8 mouse cellular contexts compared by ENCODE assay signal in genomic region chr2:130642197-130642660, GRCm38 (mm10). TPM values are rescaled to one million over a fixed set of nuclear protein-coding genes. Genes with fewer than 3 reads are reported as not detected.
DNase-seq lines count a peak whose midpoint lies in the region; ATAC-seq and TF ChIP-seq lines count a peak whose summit lies in the region.

No protein-coding gene starts in this region.

- H3K4me1 ChIP-seq in hindbrain, postnatal 0 days (ENCODE audit: insufficient read depth, low read length), result peaks cover 11% of the 10 kb centered on the region; the same call in 1 of the 2 replicates
- H3K4me1 ChIP-seq in midbrain, embryonic 16.5 days (ENCODE audit: control insufficient read depth, insufficient read depth, low read length), result peaks cover 12% of the 10 kb centered on the region; the same call in 1 of the 2 replicates

- no peak for TF ChIP-seq CTCF in gastrocnemius, adult 2 months (IDR thresholded peaks at IDR 0.05)
- TF ChIP-seq CTCF in hindbrain, postnatal 0 days (IDR thresholded peaks at IDR 0.05; ENCODE audit: low read depth), result no peak

- intact Hi-C loops in gastrocnemius, adult 2 months (cut with DNase I), result no loop called here

- no peaks in the 10 kb centered on the region for H3K36me3 ChIP-seq in hindbrain, postnatal 0 days (ENCODE audit: insufficient read depth, low read length)
- no peaks in the 10 kb centered on the region for H3K36me3 ChIP-seq in midbrain, embryonic 16.5 days (ENCODE audit: control insufficient read depth, insufficient read depth, low read length)

- peak overlapping the region; percentile 86 for H3K27ac ChIP-seq in gastrocnemius, adult 2 months
- H3K27ac ChIP-seq in hindbrain, postnatal 0 days, result peak overlapping the region; percentile 84
- peak overlapping the region; percentile 75 for H3K27ac ChIP-seq in midbrain, embryonic 16.5 days (ENCODE audit: low read length)

- 2% methylated on average over 25 of the region's 27 CpGs for WGBS in hindbrain, postnatal 0 days
- WGBS in midbrain, embryonic 16.5 days, result 1% methylated on average over 18 of the region's 27 CpGs

- peak; percentile 76 for ATAC-seq in hindbrain, postnatal 0 days
- peak; percentile 87 for ATAC-seq in midbrain, embryonic 16.5 days

- peak overlapping the region; percentile 88 for H3K4me3 ChIP-seq in gastrocnemius, adult 2 months
- peak overlapping the region; percentile 84 for H3K4me3 ChIP-seq in hindbrain, postnatal 0 days (ENCODE audit: low read length)
- H3K4me3 ChIP-seq in midbrain, embryonic 16.5 days (ENCODE audit: low read depth, low read length), result peak overlapping the region; percentile 82

- peak overlapping the region; percentile 80 for H3K9ac ChIP-seq in hindbrain, postnatal 0 days (replicated peaks; ENCODE audit: low read length)
- H3K9ac ChIP-seq in midbrain, embryonic 16.5 days (ENCODE audit: low read depth, low read length), result peak overlapping the region; percentile 87

- H3K27me3 ChIP-seq in hindbrain, postnatal 0 days (ENCODE audit: insufficient read depth, low read length), result no peaks in the 10 kb centered on the region
- H3K27me3 ChIP-seq in midbrain, embryonic 16.5 days (ENCODE audit: control insufficient read depth, insufficient read depth, low read depth, low read length), result peaks cover 12% of the 10 kb centered on the region

- H3K4me2 ChIP-seq in hindbrain, postnatal 0 days (ENCODE audit: low read depth, low read length), result peak overlapping the region; percentile 80
- peak overlapping the region; percentile 79 for H3K4me2 ChIP-seq in midbrain, embryonic 16.5 days (ENCODE audit: low read length)

- no peaks in the 10 kb centered on the region for H3K9me3 ChIP-seq in hindbrain, postnatal 0 days (ENCODE audit: low read length)
- no peaks in the 10 kb centered on the region for H3K9me3 ChIP-seq in midbrain, embryonic 16.5 days (replicated peaks; ENCODE audit: control insufficient read depth, low read length, poor library complexity, severe bottlenecking)

- DNase-seq in gastrocnemius, adult 2 months, result no peak
- DNase-seq in gastrocnemius, postnatal 4 days (ENCODE audit: low spot score in 2 of 2), result no peak
- peak; percentile 44 for DNase-seq in thymus, postnatal 0 days (ENCODE audit: low spot score)
- DNase-seq in thymus, postnatal 36 days, result no peak
- peak; percentile 58 for DNase-seq in hindbrain, postnatal 0 days (ENCODE audit: low spot score)
- no peak for DNase-seq in c-Kit-positive CD71-positive TER-119-positive erythroid progenitor cells, embryonic 14.5 days (ENCODE audit: low spot score)
- no peak for DNase-seq in layer of hippocampus, adult 8-10 months (ENCODE audit: low spot score in 2 of 2)

RNA-seq across cellular contexts. Expression of gene Lzts3, which starts 0.4 kb away (rescaled TPM):
- 1 to 10 TPM; 2.3 to 3.3 TPM for total RNA-seq in gastrocnemius, adult 2 months (2021)
- total RNA-seq in gastrocnemius, postnatal 4 days (2021), result 1 to 10 TPM; 5.8 to 6.2 TPM
- polyA plus RNA-seq in thymus, postnatal 0 days (2015; fragmentation: Nextera tagmentation; extraction: Ambion mirVana), result 0.55 and 0.58 TPM in 2 replicates
- total RNA-seq in hindbrain, postnatal 0 days (2014; rRNA removed), result 76.8 and 81.8 TPM in 2 replicates
- 18.2 and 20.0 TPM in 2 replicates for polyA plus RNA-seq in hindbrain, postnatal 0 days (2015; fragmentation: Nextera tagmentation; extraction: Ambion mirVana)
- 17.7 and 20.7 TPM in 2 replicates for polyA plus RNA-seq in midbrain, embryonic 16.5 days (2015; fragmentation: Nextera tagmentation; extraction: Ambion mirVana)
- total RNA-seq in layer of hippocampus, adult 8-10 months (2022), result 100 to 1,000 TPM; 142 to 190 (median 164) TPM

RNA-seq across cellular contexts. Expression of gene Ubox5, which starts 12.4 kb away (rescaled TPM):
- 1 to 10 TPM; 4.9 to 5.0 TPM for total RNA-seq in gastrocnemius, adult 2 months (2021)
- total RNA-seq in gastrocnemius, postnatal 4 days (2021), result 1 to 10 TPM; 5.9 TPM
- polyA plus RNA-seq in thymus, postnatal 0 days (2015; fragmentation: Nextera tagmentation; extraction: Ambion mirVana), result 8.6 and 9.3 TPM in 2 replicates
- 6.8 TPM in 2 replicates for total RNA-seq in hindbrain, postnatal 0 days (2014; rRNA removed)
- 5.9 and 6.2 TPM in 2 replicates for polyA plus RNA-seq in hindbrain, postnatal 0 days (2015; fragmentation: Nextera tagmentation; extraction: Ambion mirVana)
- polyA plus RNA-seq in midbrain, embryonic 16.5 days (2015; fragmentation: Nextera tagmentation; extraction: Ambion mirVana), result 8.4 and 8.9 TPM in 2 replicates
- 10 to 100 TPM; 10.3 to 12.1 (median 10.8) TPM for total RNA-seq in layer of hippocampus, adult 8-10 months (2022)

RNA-seq across cellular contexts. Expression of gene Fastkd5, which starts 12.4 kb away (rescaled TPM):
- total RNA-seq in gastrocnemius, adult 2 months (2021), result 1 to 10 TPM; 6.0 to 7.5 TPM
- total RNA-seq in gastrocnemius, postnatal 4 days (2021), result 1 to 10 TPM; 7.3 to 8.2 TPM
- 13.6 and 16.7 TPM in 2 replicates for polyA plus RNA-seq in thymus, postnatal 0 days (2015; fragmentation: Nextera tagmentation; extraction: Ambion mirVana)
- 7.0 and 7.9 TPM in 2 replicates for total RNA-seq in hindbrain, postnatal 0 days (2014; rRNA removed)
- 6.0 and 6.6 TPM in 2 replicates for polyA plus RNA-seq in hindbrain, postnatal 0 days (2015; fragmentation: Nextera tagmentation; extraction: Ambion mirVana)
- 10.2 and 11.4 TPM in 2 replicates for polyA plus RNA-seq in midbrain, embryonic 16.5 days (2015; fragmentation: Nextera tagmentation; extraction: Ambion mirVana)
- 1 to 10 TPM; 7.3 to 9.6 (median 9.4) TPM for total RNA-seq in layer of hippocampus, adult 8-10 months (2022)

RNA-seq across cellular contexts. Expression of gene Ddrgk1, which starts 22.2 kb away (rescaled TPM):
- 100 to 1,000 TPM; 104 to 127 TPM for total RNA-seq in gastrocnemius, adult 2 months (2021)
- 10 to 100 TPM; 77.2 to 85.1 TPM for total RNA-seq in gastrocnemius, postnatal 4 days (2021)
- polyA plus RNA-seq in thymus, postnatal 0 days (2015; fragmentation: Nextera tagmentation; extraction: Ambion mirVana), result 59.0 and 61.4 TPM in 2 replicates
- total RNA-seq in hindbrain, postnatal 0 days (2014; rRNA removed), result 14.4 and 21.2 TPM in 2 replicates
- polyA plus RNA-seq in hindbrain, postnatal 0 days (2015; fragmentation: Nextera tagmentation; extraction: Ambion mirVana), result 83.3 and 90.6 TPM in 2 replicates
- polyA plus RNA-seq in midbrain, embryonic 16.5 days (2015; fragmentation: Nextera tagmentation; extraction: Ambion mirVana), result 71.0 and 77.1 TPM in 2 replicates
- total RNA-seq in layer of hippocampus, adult 8-10 months (2022), result 100 to 1,000 TPM in 3 of 4 experiments, 10 to 100 TPM in 1; 95.9 to 122 (median 110) TPM

RNA-seq across cellular contexts. Expression of gene Itpa, which starts 25.2 kb away (rescaled TPM):
- 10 to 100 TPM; 10.8 to 16.2 TPM for total RNA-seq in gastrocnemius, adult 2 months (2021)
- total RNA-seq in gastrocnemius, postnatal 4 days (2021), result 10 to 100 TPM; 21.5 to 22.8 TPM
- polyA plus RNA-seq in thymus, postnatal 0 days (2015; fragmentation: Nextera tagmentation; extraction: Ambion mirVana), result 107 and 112 TPM in 2 replicates
- total RNA-seq in hindbrain, postnatal 0 days (2014; rRNA removed), result 137 TPM in 2 replicates
- polyA plus RNA-seq in hindbrain, postnatal 0 days (2015; fragmentation: Nextera tagmentation; extraction: Ambion mirVana), result 123 TPM in 2 replicates
- 136 and 137 TPM in 2 replicates for polyA plus RNA-seq in midbrain, embryonic 16.5 days (2015; fragmentation: Nextera tagmentation; extraction: Ambion mirVana)
- total RNA-seq in layer of hippocampus, adult 8-10 months (2022), result 10 to 100 TPM; 32.1 to 36.0 (median 34.7) TPM

Comparison
In these comparisons a context has a peak if more than half of its experiments do, and no peak if none do; other contexts are left out.
1. DNase-seq: peak in thymus, postnatal 0 days (single experiment) and hindbrain, postnatal 0 days (single experiment); none in gastrocnemius, adult 2 months (single experiment), gastrocnemius, postnatal 4 days (0 of 2), thymus, postnatal 36 days (0 of 2), c-Kit-positive CD71-positive TER-119-positive erythroid progenitor cells, embryonic 14.5 days (single experiment) and layer of hippocampus, adult 8-10 months (0 of 2).
2. RNA of gene Lzts3, which starts 0.4 kb away (total RNA-seq): 142 to 190 TPM in layer of hippocampus, adult 8-10 months and 76.8 to 81.8 TPM in hindbrain, postnatal 0 days; 5.8 to 6.2 TPM in gastrocnemius, postnatal 4 days and 2.3 to 3.3 TPM in gastrocnemius, adult 2 months; every median in the first group is over 10 times any median in the second.
3. Peak in every context shown above with its lines, with median percentiles within 50 percentile points of each other: H3K27ac ChIP-seq and H3K4me3 ChIP-seq.